26 mouse cellular contexts compared by ENCODE assay signal in genomic region chr3:143264132-143264531, GRCm38 (mm10).
DNase-seq lines count a peak whose midpoint lies in the region; ATAC-seq and TF ChIP-seq lines count a peak whose summit lies in the region.
"Had no signal": no experiment of that assay in that cellular context is flagged by ENCODE, and none has a peak within 500 bp of the region (broad histone marks: within the 10 kb centered on the region; RNA-seq: fewer than 3 reads in every experiment).

No protein-coding gene starts in this region.

- intact Hi-C loops in heart, postnatal 14 days (cut with DNase I) = no loop called here

- H3K27me3 ChIP-seq in forebrain, postnatal 0 days (ENCODE audit: insufficient read depth, low read length) = no peaks in the 10 kb centered on the region
- H3K27me3 ChIP-seq in forebrain, embryonic 11.5 days (ENCODE audit: control insufficient read depth, insufficient read depth, low read length) = no peaks in the 10 kb centered on the region
- no peaks in the 10 kb centered on the region for H3K27me3 ChIP-seq in midbrain, embryonic 11.5 days (ENCODE audit: control insufficient read depth, insufficient read depth, low read length)
- no peaks in the 10 kb centered on the region for H3K27me3 ChIP-seq in midbrain, embryonic 14.5 days (ENCODE audit: control insufficient read depth, insufficient read depth, low read length)
- H3K27me3 ChIP-seq: embryonic facial prominence, embryonic 12.5 days; heart, embryonic 15.5 days; kidney, embryonic 15.5 days; limb, embryonic 12.5 days; liver, embryonic 13.5 days had no signal

- no peak overlapping the region for H3K27ac ChIP-seq in forebrain, postnatal 0 days (ENCODE audit: low read depth, low read length)
- no peak overlapping the region for H3K27ac ChIP-seq in forebrain, embryonic 11.5 days (ENCODE audit: low read depth, low read length)
- no peak overlapping the region for H3K27ac ChIP-seq in midbrain, embryonic 11.5 days (ENCODE audit: low read depth, low read length)
- no peak overlapping the region for H3K27ac ChIP-seq in midbrain, embryonic 14.5 days (replicated peaks; ENCODE audit: low read depth, low read length)
- H3K27ac ChIP-seq: embryonic facial prominence, embryonic 12.5 days; heart, adult 2 months; heart, embryonic 15.5 days; kidney, embryonic 15.5 days; limb, embryonic 12.5 days; liver, embryonic 13.5 days; midbrain, embryonic 10.5 days; stomach, postnatal 0 days had no signal

- H3K9ac ChIP-seq in forebrain, postnatal 0 days = no peak overlapping the region
- no peak overlapping the region for H3K9ac ChIP-seq in forebrain, embryonic 11.5 days (ENCODE audit: low read length)
- H3K9ac ChIP-seq in midbrain, embryonic 11.5 days (ENCODE audit: low read length) = no peak overlapping the region
- H3K9ac ChIP-seq in midbrain, embryonic 14.5 days (replicated peaks; ENCODE audit: low read length) = no peak overlapping the region
- H3K9ac ChIP-seq: embryonic facial prominence, embryonic 12.5 days; heart, embryonic 15.5 days; kidney, embryonic 15.5 days; limb, embryonic 12.5 days; liver, embryonic 13.5 days; lung, embryonic 14.5 days had no signal

- WGBS in forebrain, postnatal 0 days = 73% methylated on average over 6 of the region's 6 CpGs
- WGBS in forebrain, embryonic 11.5 days = 89% methylated on average over 6 of the region's 6 CpGs
- WGBS in midbrain, embryonic 11.5 days = 90% methylated on average over 6 of the region's 6 CpGs
- WGBS in midbrain, embryonic 14.5 days = 93% methylated on average over 6 of the region's 6 CpGs

- no peak for TF ChIP-seq CTCF in forebrain, postnatal 0 days (IDR thresholded peaks at IDR 0.05; ENCODE audit: low read depth)

- no peak overlapping the region for H3K4me2 ChIP-seq in forebrain, postnatal 0 days (ENCODE audit: low read depth)
- no peak overlapping the region for H3K4me2 ChIP-seq in forebrain, embryonic 11.5 days (ENCODE audit: low read depth, low read length, severe bottlenecking)
- no peak overlapping the region for H3K4me2 ChIP-seq in midbrain, embryonic 11.5 days
- H3K4me2 ChIP-seq in midbrain, embryonic 14.5 days (ENCODE audit: low read length) = no peak overlapping the region
- H3K4me2 ChIP-seq: embryonic facial prominence, embryonic 12.5 days; heart, embryonic 15.5 days; kidney, embryonic 15.5 days; limb, embryonic 12.5 days; liver, embryonic 13.5 days; lung, embryonic 14.5 days had no signal

- H3K4me1 ChIP-seq in forebrain, postnatal 0 days (ENCODE audit: insufficient read depth) = no peaks in the 10 kb centered on the region
- H3K4me1 ChIP-seq in forebrain, embryonic 11.5 days (replicated peaks; ENCODE audit: control insufficient read depth, insufficient read depth, low read length) = no peaks in the 10 kb centered on the region
- H3K4me1 ChIP-seq in midbrain, embryonic 11.5 days (ENCODE audit: control insufficient read depth, insufficient read depth, low read length) = no peaks in the 10 kb centered on the region
- H3K4me1 ChIP-seq in midbrain, embryonic 14.5 days (ENCODE audit: control insufficient read depth, insufficient read depth, low read length) = no peaks in the 10 kb centered on the region
- H3K4me1 ChIP-seq: embryonic facial prominence, embryonic 12.5 days; heart, embryonic 15.5 days; kidney, embryonic 15.5 days; limb, embryonic 12.5 days; liver, embryonic 13.5 days; midbrain, embryonic 10.5 days had no signal

- no peak for DNase-seq in forebrain, postnatal 0 days
- DNase-seq in forebrain, embryonic 11.5 days (ENCODE audit: low spot score) = no peak
- DNase-seq in midbrain, embryonic 11.5 days (ENCODE audit: low spot score, missing footprints) = peak; percentile 19
- DNase-seq in midbrain, embryonic 14.5 days = no peak
- DNase-seq in left cerebral cortex, adult 9 months (ENCODE audit: low spot score in 2 of 2) = peak; percentile 65 to 69
- DNase-seq in lung, postnatal 36 days = no peak
- DNase-seq in spleen, postnatal 14 days (ENCODE audit: low spot score in 2 of 2) = no peak
- DNase-seq in heart, postnatal 14 days = no peak
- DNase-seq: adrenal gland, adult 2 months; cerebellum, adult 9-11 months; gastrocnemius, postnatal 14 days; heart, adult 2 months; kidney, postnatal 4 days; liver, embryonic 13.5 days; lung, embryonic 14.5 days; lung, postnatal 4 days; retina, postnatal 1 day had no signal

- H3K36me3 ChIP-seq in forebrain, postnatal 0 days (ENCODE audit: insufficient read depth) = no peaks in the 10 kb centered on the region
- no peaks in the 10 kb centered on the region for H3K36me3 ChIP-seq in forebrain, embryonic 11.5 days (ENCODE audit: control insufficient read depth, insufficient read depth, low read length)
- no peaks in the 10 kb centered on the region for H3K36me3 ChIP-seq in midbrain, embryonic 11.5 days (ENCODE audit: control insufficient read depth, insufficient read depth, low read length)
- H3K36me3 ChIP-seq in midbrain, embryonic 14.5 days (ENCODE audit: control insufficient read depth, insufficient read depth, low read length) = no peaks in the 10 kb centered on the region
- H3K36me3 ChIP-seq: embryonic facial prominence, embryonic 12.5 days; heart, embryonic 15.5 days; kidney, embryonic 15.5 days; limb, embryonic 12.5 days; liver, embryonic 13.5 days; midbrain, embryonic 10.5 days had no signal

- peak; percentile 55; the same call in 1 of the 2 replicates for ATAC-seq in forebrain, postnatal 0 days
- ATAC-seq in forebrain, embryonic 11.5 days (replicated peaks; ENCODE audit: low FRiP score) = no peak
- no peak for ATAC-seq in midbrain, embryonic 11.5 days (ENCODE audit: low FRiP score)
- ATAC-seq in midbrain, embryonic 14.5 days (ENCODE audit: low FRiP score, low TSS enrichment) = no peak
- ATAC-seq: forebrain, embryonic 16.5 days; hindbrain, embryonic 16.5 days; intestine, postnatal 0 days had no signal

- no peak overlapping the region for H3K4me3 ChIP-seq in forebrain, postnatal 0 days (ENCODE audit: low read depth, low read length)
- H3K4me3 ChIP-seq in forebrain, embryonic 11.5 days (ENCODE audit: low read depth, low read length) = no peak overlapping the region
- no peak overlapping the region for H3K4me3 ChIP-seq in midbrain, embryonic 11.5 days (ENCODE audit: low read depth, low read length)
- no peak overlapping the region for H3K4me3 ChIP-seq in midbrain, embryonic 14.5 days (replicated peaks; ENCODE audit: low read depth, low read length)
- H3K4me3 ChIP-seq: embryonic facial prominence, embryonic 12.5 days; heart, adult 2 months; heart, embryonic 15.5 days; kidney, embryonic 15.5 days; limb, embryonic 12.5 days; liver, embryonic 13.5 days; midbrain, embryonic 10.5 days had no signal

- H3K9me3 ChIP-seq in forebrain, postnatal 0 days (ENCODE audit: low read length) = no peaks in the 10 kb centered on the region
- no peaks in the 10 kb centered on the region for H3K9me3 ChIP-seq in forebrain, embryonic 11.5 days (ENCODE audit: control insufficient read depth, low read length)
- H3K9me3 ChIP-seq in midbrain, embryonic 11.5 days (ENCODE audit: control insufficient read depth, low read length) = no peaks in the 10 kb centered on the region
- no peaks in the 10 kb centered on the region for H3K9me3 ChIP-seq in midbrain, embryonic 14.5 days (ENCODE audit: control insufficient read depth, low read length)
- H3K9me3 ChIP-seq: embryonic facial prominence, embryonic 12.5 days; heart, embryonic 15.5 days; kidney, embryonic 15.5 days; limb, embryonic 12.5 days; liver, embryonic 13.5 days; midbrain, embryonic 10.5 days had no signal

Comparison
In these comparisons a context has a peak if more than half of its experiments do, and no peak if none do; other contexts are left out.
1. DNase-seq: peak in midbrain, embryonic 11.5 days (single experiment) and left cerebral cortex, adult 9 months (2 of 2); none in forebrain, postnatal 0 days (single experiment), forebrain, embryonic 11.5 days (single experiment), midbrain, embryonic 14.5 days (single experiment), lung, postnatal 36 days (single experiment), spleen, postnatal 14 days (0 of 2) and heart, postnatal 14 days (0 of 2).